Mouse (Mus musculus): ENCODE data around the gene G3bp1.

DNA sequence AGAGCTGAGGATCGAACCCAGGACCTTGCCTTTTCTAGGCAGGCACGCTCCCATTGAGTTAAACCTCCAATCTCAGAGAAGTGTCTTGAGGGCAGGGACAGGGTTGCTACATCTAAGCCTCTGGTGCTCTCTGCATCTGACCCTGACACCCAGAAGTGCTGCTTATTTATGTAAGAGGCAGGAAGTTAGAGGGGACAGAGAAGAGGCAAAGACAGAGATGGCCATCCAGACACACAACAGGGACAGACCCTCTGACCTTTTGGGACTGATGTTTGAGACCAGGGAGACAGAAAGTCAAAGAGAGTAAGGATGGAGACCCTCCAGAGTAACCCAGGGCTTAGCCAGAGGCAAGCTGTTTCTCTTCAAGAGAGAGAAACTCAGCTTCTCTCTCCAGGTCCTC, 39.5 kb upstream of the G3bp1 start:
- TF ChIP-seq GATA1 (IDR thresholded peaks at IDR 0.05; ENCODE audit: low read length) (no peak), TAL1 (IDR thresholded peaks at IDR 0.05; ENCODE audit: low read length) (no peak)
